Mouse (Mus musculus) layer of hippocampus, adult 9-11 months (tissue): ENCODE measurements around the gene Gse1.

Experiments
- DNase-seq: peaks from one replicate; pipeline ENCODE4 v3.0.0; 2022

Gene Gse1

GRCm38 (mm10) chr8:120563851-120564837 is 335.9 kb downstream of the Gse1 start:
- DNase-seq = peak; percentile 94

- DNase-seq = no peak
Measured at GRCm38 (mm10) chr8:120565151-120565711, 337.0 kb downstream of the Gse1 start.

- no peak for DNase-seq
Measured at GRCm38 (mm10) chr8:120566681-120567080, 338.4 kb downstream of the Gse1 start.

- DNase-seq = no peak
Measured at GRCm38 (mm10) chr8:120567731-120568130, 339.5 kb downstream of the Gse1 start.

GRCm38 (mm10) chr8:120568164-120568798 is 340.0 kb downstream of the Gse1 start:
- no peak for DNase-seq

GRCm38 (mm10) chr8:120569123-120569522 is 340.9 kb downstream of the Gse1 start:
- DNase-seq = no peak

- DNase-seq = no peak
Measured at GRCm38 (mm10) chr8:120569939-120570715, 341.9 kb downstream of the Gse1 start.

GRCm38 (mm10) chr8:120571561-120571960 is 343.3 kb downstream of the Gse1 start:
- no peak for DNase-seq

- peak; percentile 88 for DNase-seq
Measured at GRCm38 (mm10) chr8:120572534-120572933, 344.3 kb downstream of the Gse1 start.

- DNase-seq = no peak
Measured at GRCm38 (mm10) chr8:120573866-120574265, 345.6 kb downstream of the Gse1 start.

GRCm38 (mm10) chr8:120574941-120575340 is 346.7 kb downstream of the Gse1 start:
- no peak for DNase-seq

- no peak for DNase-seq
Measured at GRCm38 (mm10) chr8:120575801-120576200, 347.5 kb downstream of the Gse1 start.

GRCm38 (mm10) chr8:120577821-120578220 is 349.6 kb downstream of the Gse1 start:
- DNase-seq = no peak

- DNase-seq = peak; percentile 81
Measured at GRCm38 (mm10) chr8:120580336-120581000, 352.2 kb downstream of the Gse1 start.

GRCm38 (mm10) chr8:120581329-120581728 is 353.1 kb downstream of the Gse1 start:
- no peak for DNase-seq

GRCm38 (mm10) chr8:120581811-120582210 is 353.6 kb downstream of the Gse1 start:
- no peak for DNase-seq

GRCm38 (mm10) chr8:120585521-120585920 is 357.3 kb downstream of the Gse1 start:
- DNase-seq = no peak

- peak; percentile 100 for DNase-seq
Measured at GRCm38 (mm10) chr8:120588908-120589771, 360.9 kb downstream of the Gse1 start, which contains the start of gene Gins2. TSS of gene Gins2 (minus strand) at chr8:120589304.

GRCm38 (mm10) chr8:120589921-120590320 is 361.7 kb downstream of the Gse1 start:
- no peak for DNase-seq

GRCm38 (mm10) chr8:120591587-120592292 is 363.5 kb downstream of the Gse1 start:
- DNase-seq = peak; percentile 76
